Mouse (Mus musculus) spleen, adult 2 months (tissue): ENCODE data around the gene Hcar1. TPM values are rescaled to one million over a fixed set of nuclear protein-coding genes. Genes with fewer than 3 reads are reported as not detected.

Experiments
- DNase-seq, 2 experiments: peaks; one replicate each; pipeline versions ENCODE4 v3.0.0 to v3.0.0-alpha.2; 2012 to 2021; ENCODE audit warnings: low spot score in 2 of 2, low read depth in 1 of 2
- H3K27ac ChIP-seq: fragments of 200-500 bp; 2 replicates; pipeline ENCODE4 v1.5.1; 2012; ENCODE audit warnings: low read length, inconsistent platforms; ENCODE audit not compliant: insufficient read depth
- H3K27me3 ChIP-seq: fragments of 200-500 bp; 2 replicates; pipeline ENCODE4 v1.6.1; 2012; ENCODE audit warnings: mild to moderate bottlenecking, moderate library complexity, low read length, inconsistent platforms; ENCODE audit not compliant: control insufficient read depth, insufficient read depth
- H3K36me3 ChIP-seq: fragments of 200-500 bp; 2 replicates; pipeline ENCODE4 v1.6.1; 2012; ENCODE audit warnings: mild to moderate bottlenecking, low read length, inconsistent platforms; ENCODE audit not compliant: control insufficient read depth, insufficient read depth
- H3K4me1 ChIP-seq: fragments of 200-500 bp; 2 replicates; pipeline ENCODE4 v1.6.1; 2011; ENCODE audit warnings: inconsistent platforms; ENCODE audit not compliant: control insufficient read depth, insufficient read depth, insufficient read length
- H3K4me3 ChIP-seq: fragments of 200-500 bp; 2 replicates; pipeline ENCODE4 v1.5.1; 2011; ENCODE audit warnings: mild to moderate bottlenecking, inconsistent platforms; ENCODE audit not compliant: insufficient read depth, insufficient read length; ENCODE audit errors: extremely low read depth
- CTCF ChIP-seq: fragments of 200-500 bp; IDR thresholded peaks from 2 replicates; pipeline ENCODE4 v1.5.1; 2011; ENCODE audit warnings: mild to moderate bottlenecking, inconsistent platforms; ENCODE audit not compliant: insufficient read depth, insufficient read length, insufficient replicate concordance; ENCODE audit errors: extremely low read depth
- POLR2A ChIP-seq: fragments of 200-500 bp; IDR thresholded peaks from 2 replicates; pipeline ENCODE4 v1.6.1; 2011; ENCODE audit warnings: low read depth, low read length, inconsistent platforms
- WGBS: fragments of 180-500 bp; shearing (Covaris S2); methylation state at CpG from one replicate; pipeline ENCODE4 v1.1.7; 2018; 5-methylcytosine and 5-hydroxymethylcytosine counted together
- polyA plus RNA-seq: library from polyadenylated mRNA; depleted of rRNA; stranded (reverse); fragments of >200 nt; gene quantifications from 2 replicates; pipeline ENCODE4 v1.2.3, GENCODE M21; 2012

Gene Hcar1
- polyA plus RNA-seq, 1 experiment, result 1.3 TPM

DNA sequence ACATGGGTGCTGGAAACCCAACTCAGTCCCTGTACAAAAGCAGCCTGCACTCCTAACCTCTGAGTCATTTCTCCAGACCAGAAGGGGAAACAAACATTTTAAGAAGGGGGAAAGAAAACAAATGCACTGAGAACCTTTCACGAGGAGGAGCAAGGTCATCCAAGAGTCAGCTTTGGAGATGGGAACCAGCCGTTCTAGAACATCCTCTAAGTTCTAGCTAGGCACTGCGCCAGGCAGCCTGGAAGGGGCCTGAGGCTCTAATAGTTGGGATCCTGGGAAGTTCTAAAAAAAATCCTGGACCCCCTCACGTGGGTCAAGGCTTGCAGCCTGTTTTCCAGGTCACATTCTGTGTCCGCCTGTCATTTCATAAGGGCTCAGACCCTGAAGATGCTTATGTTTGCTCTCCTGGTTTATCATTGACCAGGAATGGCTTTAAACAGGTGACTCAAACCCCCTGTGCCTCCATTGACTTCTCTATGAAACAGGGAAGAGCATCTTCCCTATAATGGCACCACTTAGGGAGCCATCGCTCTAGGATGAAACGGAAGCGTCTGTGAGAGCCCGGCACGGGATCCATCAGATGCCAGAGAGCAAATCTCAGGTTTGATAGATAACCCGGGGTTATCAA is 25.8 kb downstream of the Hcar1 start:
- H3K36me3 ChIP-seq, result no peaks in the 10 kb centered on the region
- TF ChIP-seq POLR2A (no peak), CTCF (no peak)
- H3K27ac ChIP-seq, result no peak overlapping the region
- no peaks in the 10 kb centered on the region for H3K27me3 ChIP-seq
- no peak overlapping the region for H3K4me3 ChIP-seq
- no peak for DNase-seq
- 91% methylated on average over 11 of the region's 11 CpGs for WGBS
- H3K4me1 ChIP-seq, result peaks cover 4% of the 10 kb centered on the region; the same call in 1 of the 2 replicates

DNA sequence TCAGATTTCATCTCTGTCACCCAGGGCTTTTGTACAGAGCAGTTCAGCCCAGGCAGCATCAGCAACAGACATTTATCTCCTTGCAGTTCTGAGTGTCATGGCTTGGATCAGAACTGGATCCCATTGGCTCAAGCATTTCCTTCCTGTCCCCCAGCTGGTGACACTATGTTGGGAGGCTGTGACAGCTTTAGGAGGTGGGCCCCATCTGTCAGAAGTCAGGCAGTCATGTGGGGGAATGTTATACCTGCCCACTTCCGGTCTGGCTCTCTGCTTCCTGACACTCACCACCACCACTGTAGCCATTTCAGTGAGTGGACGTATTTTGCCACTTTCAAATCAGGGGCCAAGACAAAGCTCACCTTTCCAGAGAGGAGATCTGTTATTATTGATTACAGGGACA is 28.4 kb downstream of the Hcar1 start:
- H3K27me3 ChIP-seq, result no peaks in the 10 kb centered on the region
- no peaks in the 10 kb centered on the region for H3K36me3 ChIP-seq
- DNase-seq, result no peak
- H3K4me1 ChIP-seq, result peaks cover 4% of the 10 kb centered on the region; the same call in 1 of the 2 replicates
- H3K27ac ChIP-seq, result no peak overlapping the region
- no peak overlapping the region for H3K4me3 ChIP-seq
- WGBS, result 7% methylated on average over 2 of the region's 2 CpGs
- TF ChIP-seq POLR2A, result no peak
- no peak for TF ChIP-seq CTCF

DNA sequence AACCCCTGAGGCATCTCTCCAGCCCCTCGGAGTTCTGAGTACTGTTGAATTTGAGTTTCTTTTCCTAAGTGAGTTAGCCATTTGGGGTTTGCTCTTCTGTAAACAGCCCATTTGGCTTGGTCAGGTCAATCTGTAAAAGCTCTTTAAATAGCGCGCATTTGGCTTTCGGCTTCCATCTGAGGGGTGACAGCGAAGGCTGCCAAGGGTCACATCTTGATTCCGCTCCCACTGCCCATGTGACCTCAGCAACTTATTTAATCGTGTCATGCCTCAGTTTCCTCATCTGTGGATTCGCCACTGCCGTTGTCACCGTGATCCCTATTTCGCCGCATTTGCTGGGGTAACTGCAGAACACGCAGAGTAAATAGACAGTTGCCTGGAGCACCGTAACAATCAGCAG is 35.5 kb downstream of the Hcar1 start:
- no peaks in the 10 kb centered on the region for H3K27me3 ChIP-seq
- H3K36me3 ChIP-seq, result no peaks in the 10 kb centered on the region
- no peaks in the 10 kb centered on the region for H3K4me1 ChIP-seq
- H3K4me3 ChIP-seq, result no peak overlapping the region
- WGBS, result 88% methylated on average over 14 of the region's 14 CpGs
- DNase-seq, result no peak
- no peak for TF ChIP-seq POLR2A
- no peak for TF ChIP-seq CTCF
- no peak overlapping the region for H3K27ac ChIP-seq

DNA sequence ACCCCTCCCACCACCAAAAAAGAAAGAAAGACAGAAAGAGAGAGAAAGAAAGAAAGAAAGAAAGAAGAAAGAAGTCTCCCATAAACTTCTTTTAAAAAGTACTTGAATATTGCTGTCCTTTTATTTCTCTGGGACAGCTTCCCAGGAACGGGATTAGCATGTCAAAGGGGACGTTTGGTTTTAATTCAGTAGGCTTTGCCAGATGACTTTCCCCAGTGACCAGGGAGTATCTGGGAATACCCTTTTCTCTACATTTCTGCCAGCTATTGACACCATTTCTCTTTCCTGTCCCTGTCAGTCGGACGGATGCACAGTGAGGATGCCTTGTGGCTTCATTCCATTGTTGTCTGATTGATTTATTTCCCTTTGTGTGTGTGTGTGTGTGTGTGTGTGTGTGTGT is 36.0 kb downstream of the Hcar1 start:
- DNase-seq, result no peak
- Histone ChIP-seq H3K4me3 (no peak overlapping the region), H3K36me3 (no peaks in the 10 kb centered on the region), H3K27ac (no peak overlapping the region), H3K4me1 (no peaks in the 10 kb centered on the region), H3K27me3 (no peaks in the 10 kb centered on the region)
- WGBS, result 88% methylated on average over 4 of the region's 4 CpGs
- TF ChIP-seq POLR2A (no peak), CTCF (no peak)

DNA sequence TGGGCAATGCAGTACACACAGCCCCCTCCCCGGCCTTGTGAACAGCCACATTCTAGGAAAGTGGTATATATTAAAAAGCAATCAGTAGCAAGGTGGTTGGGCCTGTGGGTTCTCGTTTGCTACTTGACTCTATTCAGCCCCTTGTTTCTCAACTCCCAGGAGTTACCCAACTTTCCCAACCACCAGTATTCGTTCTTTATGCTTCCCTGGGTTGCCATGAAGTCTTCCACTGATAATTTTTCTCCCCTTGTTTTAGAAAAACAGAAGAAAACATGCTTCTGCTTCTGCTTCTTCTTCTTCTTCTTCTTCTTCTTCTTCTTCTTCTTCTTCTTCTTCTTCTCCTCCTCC is 36.9 kb downstream of the Hcar1 start:
- TF ChIP-seq CTCF, result no peak
- no peak for TF ChIP-seq POLR2A
- DNase-seq, result no peak
- Histone ChIP-seq H3K36me3 (no peaks in the 10 kb centered on the region), H3K27ac (no peak overlapping the region), H3K4me3 (no peak overlapping the region), H3K27me3 (no peaks in the 10 kb centered on the region), H3K4me1 (no peaks in the 10 kb centered on the region)
- 79% methylated on average over 3 of the region's 3 CpGs for WGBS

DNA sequence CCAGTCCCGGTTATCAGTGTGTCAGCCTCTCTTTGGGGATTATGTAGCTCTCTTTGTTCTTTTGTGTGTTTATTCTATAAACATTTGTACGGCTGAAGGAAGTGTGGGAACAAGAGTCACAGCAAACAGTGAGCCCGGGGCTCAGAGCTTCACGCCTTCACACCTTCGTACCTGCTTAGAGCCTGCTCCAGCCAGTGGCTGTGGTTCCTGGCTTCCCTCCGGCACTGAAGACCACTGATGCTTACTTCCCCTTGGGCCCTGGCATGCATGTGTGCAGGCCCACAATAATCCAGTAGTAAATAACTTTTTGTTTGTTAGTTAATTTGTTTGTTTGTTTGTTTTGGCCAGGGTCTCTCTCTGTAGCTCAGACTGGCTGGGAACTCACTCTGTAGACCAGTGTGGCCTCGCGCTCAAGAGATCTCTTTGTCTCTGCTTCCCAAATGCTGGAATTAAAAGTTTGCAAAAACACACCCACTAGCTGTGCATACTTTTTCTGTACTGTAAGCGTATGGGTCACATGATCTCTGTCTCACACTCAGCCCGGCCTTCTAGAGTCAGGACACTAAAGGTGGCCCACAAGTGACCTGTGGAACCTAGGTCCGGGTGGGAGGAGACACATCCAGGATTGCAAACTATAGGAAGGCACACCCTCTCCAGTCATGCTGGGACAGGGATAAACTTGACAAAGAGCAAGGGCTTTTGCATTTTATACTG is 37.4 kb downstream of the Hcar1 start:
- no peak for DNase-seq
- no peaks in the 10 kb centered on the region for H3K4me1 ChIP-seq
- H3K4me3 ChIP-seq, result no peak overlapping the region
- no peak overlapping the region for H3K27ac ChIP-seq
- 82% methylated on average over 11 of the region's 11 CpGs for WGBS
- H3K36me3 ChIP-seq, result no peaks in the 10 kb centered on the region
- no peaks in the 10 kb centered on the region for H3K27me3 ChIP-seq
- TF ChIP-seq CTCF, result no peak
- no peak for TF ChIP-seq POLR2A

DNA sequence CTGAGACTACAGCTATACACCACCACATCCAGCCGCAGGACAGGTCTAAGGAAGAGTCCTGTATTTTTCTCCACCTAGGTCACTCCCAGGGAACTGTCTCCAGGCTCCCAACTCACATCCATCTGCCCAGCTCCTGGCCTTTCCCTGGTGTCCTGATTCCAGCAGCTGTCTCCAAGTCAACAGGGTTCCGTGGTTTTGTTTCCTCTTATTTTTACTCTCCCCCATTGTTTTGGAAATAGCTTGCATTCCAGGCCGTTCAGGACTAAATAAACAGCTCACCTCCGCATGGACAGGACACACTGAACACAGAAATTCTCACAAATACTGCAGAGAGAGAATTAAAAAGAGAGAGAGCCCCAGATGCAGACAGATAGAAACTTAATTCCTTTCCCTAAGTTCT is 42.4 kb downstream of the Hcar1 start:
- TF ChIP-seq POLR2A (no peak), CTCF (no peak)

More for the DNA sequence above, 42.4 kb downstream of the Hcar1 start:
- H3K36me3 ChIP-seq, result no peaks in the 10 kb centered on the region
- H3K4me1 ChIP-seq, result no peaks in the 10 kb centered on the region
- WGBS, result 85% methylated on average over 4 of the region's 4 CpGs
- H3K4me3 ChIP-seq, result no peak overlapping the region
- H3K27ac ChIP-seq, result no peak overlapping the region
- no peak for DNase-seq
- H3K27me3 ChIP-seq, result no peaks in the 10 kb centered on the region
